Mouse (Mus musculus) monocyte, adult 2 months (primary cell): Measurements from ENCODE around the gene Abca8b.
"Not testable (repeated sequence)": the region's sequence is repeated elsewhere in the genome, so short reads cannot be mapped to it uniquely, and the experiment has no call there.

ENCODE experiments used
- DNase-seq, 2 experiments: peaks; one replicate each; pipeline ENCODE4 v3.0.0; 2022; ENCODE audit warnings: low spot score in 2 of 2, low read depth in 1 of 2

Gene Abca8b

GRCm38 (mm10) chr11:109916654-109917053 is 79.0 kb downstream of the Abca8b start:
- DNase-seq: no peak

GRCm38 (mm10) chr11:109913156-109913555 is 82.5 kb downstream of the Abca8b start:
- DNase-seq: not testable (repeated sequence)

- not testable (repeated sequence) for DNase-seq
Measured at GRCm38 (mm10) chr11:109912118-109912517, 83.5 kb downstream of the Abca8b start.

- DNase-seq: no peak
Measured at GRCm38 (mm10) chr11:109909801-109910200, 85.8 kb downstream of the Abca8b start.

GRCm38 (mm10) chr11:109908207-109909031 is 87.2 kb downstream of the Abca8b start:
- DNase-seq: no peak

- no peak for DNase-seq
Measured at GRCm38 (mm10) chr11:109907508-109907907, 88.1 kb downstream of the Abca8b start.

- DNase-seq: no peak
Measured at GRCm38 (mm10) chr11:109902616-109903598, 92.7 kb downstream of the Abca8b start.

- no peak for DNase-seq
Measured at GRCm38 (mm10) chr11:109900491-109901241, 95.0 kb downstream of the Abca8b start.

- no peak for DNase-seq
Measured at GRCm38 (mm10) chr11:109898791-109899467, 96.7 kb downstream of the Abca8b start.

- no peak for DNase-seq
Measured at GRCm38 (mm10) chr11:109895952-109896530, 99.6 kb downstream of the Abca8b start.

GRCm38 (mm10) chr11:109895496-109895895 is 100.1 kb downstream of the Abca8b start:
- no peak for DNase-seq

GRCm38 (mm10) chr11:109893894-109894804 is 101.5 kb downstream of the Abca8b start:
- DNase-seq: no peak

- DNase-seq: no peak
Measured at GRCm38 (mm10) chr11:109891989-109892386, 103.7 kb downstream of the Abca8b start.

GRCm38 (mm10) chr11:109891371-109891988 is 104.2 kb downstream of the Abca8b start:
- no peak for DNase-seq

GRCm38 (mm10) chr11:109889595-109889994 is 106.0 kb downstream of the Abca8b start:
- DNase-seq: no peak

GRCm38 (mm10) chr11:109886757-109887156 is 108.9 kb downstream of the Abca8b start:
- DNase-seq: no peak

GRCm38 (mm10) chr11:109885521-109885920 is 110.1 kb downstream of the Abca8b start:
- no peak for DNase-seq

- no peak for DNase-seq
Measured at GRCm38 (mm10) chr11:109884801-109885200, 110.8 kb downstream of the Abca8b start.

GRCm38 (mm10) chr11:109884126-109884525 is 111.5 kb downstream of the Abca8b start:
- DNase-seq: no peak
